Mouse (Mus musculus): ENCODE results near the gene Arid5b.

Gene Arid5b

GRCm38 (mm10) chr10:68278632-68279361, at the start of gene Arid5b:
TSS of gene Arid5b (minus strand) at chr10:68278740.
- peak; percentile 12 for DNase-seq (ENCODE audit: low spot score)

- DNase-seq (ENCODE audit: low spot score), result no peak
These were observed 46.8 kb upstream of the Arid5b start for GRCm38 (mm10) chr10:68325378-68325777.

GRCm38 (mm10) chr10:68324061-68324460, 45.5 kb upstream of the Arid5b start:
- no peak for DNase-seq (ENCODE audit: low spot score)

- no peak for DNase-seq (ENCODE audit: low spot score)
These were observed 44.6 kb upstream of the Arid5b start for GRCm38 (mm10) chr10:68323167-68323566.

GRCm38 (mm10) chr10:68320986-68321385, 42.4 kb upstream of the Arid5b start:
- no peak for DNase-seq (ENCODE audit: low spot score)

- no peak for DNase-seq (ENCODE audit: low spot score)
These were observed 42.0 kb upstream of the Arid5b start for GRCm38 (mm10) chr10:68320496-68320895.

GRCm38 (mm10) chr10:68319438-68319837, 40.9 kb upstream of the Arid5b start:
- DNase-seq (ENCODE audit: low spot score), result no peak

GRCm38 (mm10) chr10:68318438-68318979, 40.0 kb upstream of the Arid5b start:
- no peak for DNase-seq (ENCODE audit: low spot score)

GRCm38 (mm10) chr10:68312734-68313133, 34.2 kb upstream of the Arid5b start:
- no peak for DNase-seq (ENCODE audit: low spot score)

GRCm38 (mm10) chr10:68301013-68301412, 22.5 kb upstream of the Arid5b start:
- DNase-seq (ENCODE audit: low spot score), result no peak

- DNase-seq (ENCODE audit: low spot score), result no peak
These were observed 10.9 kb upstream of the Arid5b start for GRCm38 (mm10) chr10:68289465-68289864.

GRCm38 (mm10) chr10:68282466-68283391, 4.2 kb upstream of the Arid5b start:
- peak; percentile 81 for DNase-seq (ENCODE audit: low spot score)

GRCm38 (mm10) chr10:68281775-68282106, 3.2 kb upstream of the Arid5b start:
- DNase-seq (ENCODE audit: low spot score), result no peak

- no peak for DNase-seq (ENCODE audit: low spot score)
These were observed 2.7 kb upstream of the Arid5b start for GRCm38 (mm10) chr10:68281076-68281774.

GRCm38 (mm10) chr10:68279516-68280501, 1.3 kb upstream of the Arid5b start:
- DNase-seq (ENCODE audit: low spot score), result peak; percentile 63

GRCm38 (mm10) chr10:68277671-68278151, 829 bp downstream of the Arid5b start:
- peak; percentile 19 for DNase-seq (ENCODE audit: low spot score)

GRCm38 (mm10) chr10:68276976-68277441, 1.5 kb downstream of the Arid5b start:
- DNase-seq (ENCODE audit: low spot score), result peak; percentile 53

- DNase-seq (ENCODE audit: low spot score), result peak; percentile 68
These were observed 2.1 kb downstream of the Arid5b start for GRCm38 (mm10) chr10:68276350-68276975.

GRCm38 (mm10) chr10:68274900-68275760, 3.4 kb downstream of the Arid5b start:
- DNase-seq (ENCODE audit: low spot score), result peak; percentile 14

Data from ovary, postnatal 36 days (tissue).